Mouse (Mus musculus) liver, embryonic 13.5 days (tissue): Measurements from ENCODE around the gene Jag2. TPM values are rescaled to one million over a fixed set of nuclear protein-coding genes. Genes with fewer than 3 reads are reported as not detected.

Experiments
- ATAC-seq: fragments of 200-750 bp; cut with Nextera tagmentation; 2 replicates; pipeline ENCODE4 v1.8.0; 2017; ENCODE audit warnings: low read depth, mild to moderate bottlenecking, moderate number of reproducible peaks, moderate library complexity
- DNase-seq: peaks from one replicate; pipeline ENCODE4 v3.0.0; 2022
- H3K27ac ChIP-seq: fragments of 300-500 bp; sonication (generic); 2 replicates; pipeline ENCODE4 v1.5.1; 2015; ENCODE audit warnings: moderate library complexity, mild to moderate bottlenecking, inconsistent platforms
- H3K27me3 ChIP-seq: fragments of 300-500 bp; sonication (generic); 2 replicates; pipeline ENCODE4 v1.6.1; 2015; ENCODE audit warnings: mild to moderate bottlenecking, inconsistent platforms
- H3K36me3 ChIP-seq: fragments of 300-500 bp; sonication (generic); 2 replicates; pipeline ENCODE4 v1.6.1; 2015; ENCODE audit warnings: mild to moderate bottlenecking, inconsistent platforms
- H3K4me1 ChIP-seq: fragments of 300-500 bp; sonication (generic); replicated peaks from 2 replicates; pipeline ENCODE4 v1.6.1; 2015; ENCODE audit warnings: inconsistent platforms
- H3K4me2 ChIP-seq: fragments of 300-500 bp; sonication (generic); 2 replicates; pipeline ENCODE4 v1.6.1; 2015; ENCODE audit warnings: inconsistent platforms, mild to moderate bottlenecking, moderate library complexity
- H3K4me3 ChIP-seq: fragments of 300-500 bp; sonication (generic); replicated peaks from 2 replicates; pipeline ENCODE4 v1.5.1; 2015; ENCODE audit warnings: mild to moderate bottlenecking, inconsistent platforms
- H3K9ac ChIP-seq: fragments of 300-500 bp; sonication (generic); 2 replicates; pipeline ENCODE4 v1.6.1; 2015; ENCODE audit warnings: mild to moderate bottlenecking, inconsistent platforms
- H3K9me3 ChIP-seq: fragments of 300-500 bp; sonication (generic); replicated peaks from 2 replicates; pipeline ENCODE4 v1.6.1; 2016; ENCODE audit warnings: inconsistent platforms
- WGBS: fragments of 180-500 bp; shearing (Covaris S2); methylation state at CpG from one replicate; pipeline ENCODE4 v1.1.7; 2015; ENCODE audit not compliant: insufficient replicate concordance; 5-methylcytosine and 5-hydroxymethylcytosine counted together
- polyA plus RNA-seq: library from polyadenylated mRNA; unstranded; fragments of >200 nt; fragmentation: Nextera tagmentation; extraction: Ambion mirVana; gene quantifications from 2 replicates; pipeline ENCODE4 v1.2.1, GENCODE M21; 2015

Gene Jag2
- polyA plus RNA-seq, 1 experiment from 2014 or later = 0.20 TPM

- no peak overlapping the region for H3K27ac ChIP-seq
- ATAC-seq = no peak
- H3K4me2 ChIP-seq = no peak overlapping the region
- peaks cover 22% of the 10 kb centered on the region for H3K27me3 ChIP-seq
- DNase-seq = no peak
- no peaks in the 10 kb centered on the region for H3K9me3 ChIP-seq
- no peak overlapping the region for H3K4me3 ChIP-seq
- WGBS = 47% methylated on average over 4 of the region's 4 CpGs
- H3K36me3 ChIP-seq = no peaks in the 10 kb centered on the region
- H3K9ac ChIP-seq = no peak overlapping the region
- H3K4me1 ChIP-seq = peaks cover 15% of the 10 kb centered on the region; the same call in 1 of the 2 replicates
Observed at GRCm38 (mm10) chr12:112898960-112899359, 30.6 kb downstream of the Jag2 start.

GRCm38 (mm10) chr12:112898351-112898750, 31.2 kb downstream of the Jag2 start:
- Histone ChIP-seq H3K27me3 (peaks cover 24% of the 10 kb centered on the region), H3K4me2 (no peak overlapping the region), H3K9ac (no peak overlapping the region), H3K9me3 (no peaks in the 10 kb centered on the region), H3K4me3 (no peak overlapping the region), H3K27ac (no peak overlapping the region), H3K36me3 (no peaks in the 10 kb centered on the region), H3K4me1 (peaks cover 15% of the 10 kb centered on the region; the same call in 1 of the 2 replicates)
- ATAC-seq (no peak), DNase-seq (no peak)
- WGBS = 64% methylated on average over 12 of the region's 12 CpGs

GRCm38 (mm10) chr12:112897522-112898212, 31.9 kb downstream of the Jag2 start:
- Histone ChIP-seq H3K4me3 (no peak overlapping the region), H3K4me2 (no peak overlapping the region)

GRCm38 (mm10) chr12:112894969-112895368, 34.6 kb downstream of the Jag2 start:
- no peak for ATAC-seq
- 20% methylated on average over 4 of the region's 4 CpGs for WGBS

More at GRCm38 (mm10) chr12:112897522-112898212, 31.9 kb downstream of the Jag2 start:
- no peak for DNase-seq
- Histone ChIP-seq H3K27ac (no peak overlapping the region), H3K9me3 (no peaks in the 10 kb centered on the region), H3K4me1 (peaks cover 15% of the 10 kb centered on the region; the same call in 1 of the 2 replicates), H3K9ac (no peak overlapping the region), H3K27me3 (peaks cover 24% of the 10 kb centered on the region), H3K36me3 (no peaks in the 10 kb centered on the region)
- 0 out of 2 replicates have a peak, but pooled peaks have one; percentile 41 for ATAC-seq
- 13% methylated on average over 16 of the region's 16 CpGs for WGBS

DNA sequence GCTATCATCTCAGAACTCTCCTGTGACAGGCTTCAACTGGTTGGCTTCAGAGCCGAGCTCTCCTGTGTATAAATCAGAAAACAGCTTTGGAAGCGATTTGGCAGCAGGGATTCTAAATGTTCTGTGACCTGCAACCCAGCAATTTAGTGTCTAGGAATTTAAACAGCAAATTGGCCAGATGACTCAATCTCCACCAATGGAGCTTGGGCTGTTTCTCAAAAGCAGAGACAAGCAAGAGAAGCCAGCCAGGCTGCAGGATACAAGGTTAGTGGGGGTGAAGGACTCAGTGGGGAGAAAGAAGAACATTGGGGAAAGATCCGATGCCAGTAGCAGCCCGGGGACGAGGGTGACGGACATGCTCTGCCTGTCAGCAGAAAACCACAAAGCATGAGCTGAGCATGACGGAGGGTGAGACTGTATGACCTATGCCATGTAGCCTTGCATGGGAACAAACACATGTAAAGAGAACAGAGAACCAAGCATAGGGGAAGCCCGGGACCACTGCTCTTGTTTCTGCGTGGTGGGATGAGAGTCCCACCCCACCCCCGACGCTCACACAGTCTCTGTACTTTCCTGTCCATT, 35.2 kb downstream of the Jag2 start:
- Histone ChIP-seq H3K4me1 (peaks cover 15% of the 10 kb centered on the region; the same call in 1 of the 2 replicates), H3K27ac (no peak overlapping the region), H3K4me3 (no peak overlapping the region), H3K36me3 (no peaks in the 10 kb centered on the region), H3K27me3 (peaks cover 24% of the 10 kb centered on the region), H3K9me3 (no peaks in the 10 kb centered on the region), H3K9ac (no peak overlapping the region), H3K4me2 (no peak overlapping the region)
- 24% methylated on average over 11 of the region's 11 CpGs for WGBS
- DNase-seq (no peak), ATAC-seq (no peak)

More at GRCm38 (mm10) chr12:112894969-112895368, 34.6 kb downstream of the Jag2 start:
- Histone ChIP-seq H3K4me2 (no peak overlapping the region), H3K36me3 (no peaks in the 10 kb centered on the region), H3K9ac (no peak overlapping the region), H3K9me3 (no peaks in the 10 kb centered on the region), H3K4me1 (peaks cover 15% of the 10 kb centered on the region; the same call in 1 of the 2 replicates), H3K27me3 (peaks cover 24% of the 10 kb centered on the region), H3K4me3 (no peak overlapping the region), H3K27ac (0 out of 2 replicates have a peak overlapping the region, but pooled peaks have one; percentile 2)
- no peak for DNase-seq

DNA sequence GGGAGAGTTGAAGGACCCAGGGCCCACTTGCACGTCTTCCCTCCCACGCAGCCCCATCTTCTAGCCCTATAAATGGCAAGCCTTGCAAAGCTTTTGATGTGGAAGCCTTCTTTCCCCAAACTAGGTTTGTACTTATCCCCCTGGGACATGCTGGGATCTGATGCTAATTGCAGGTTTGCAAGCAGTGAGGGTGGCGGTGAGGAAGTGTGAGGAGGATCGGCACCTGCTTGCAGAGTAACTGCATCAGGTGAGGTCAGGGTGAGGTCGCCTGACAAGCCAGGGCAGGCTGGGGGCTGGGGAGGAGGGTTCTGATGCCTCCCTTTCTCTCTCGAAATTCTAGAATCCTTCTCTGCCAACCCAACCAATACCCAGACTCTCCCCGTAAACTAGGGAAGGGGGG, 44.1 kb downstream of the Jag2 start:
- Histone ChIP-seq H3K4me1 (no peaks in the 10 kb centered on the region), H3K27ac (no peak overlapping the region), H3K36me3 (no peaks in the 10 kb centered on the region), H3K9ac (no peak overlapping the region), H3K4me2 (no peak overlapping the region), H3K9me3 (no peaks in the 10 kb centered on the region), H3K4me3 (no peak overlapping the region), H3K27me3 (peaks cover 3% of the 10 kb centered on the region; the same call in 1 of the 2 replicates)
- 44% methylated on average over 7 of the region's 7 CpGs for WGBS
- ATAC-seq (no peak), DNase-seq (no peak)

DNA sequence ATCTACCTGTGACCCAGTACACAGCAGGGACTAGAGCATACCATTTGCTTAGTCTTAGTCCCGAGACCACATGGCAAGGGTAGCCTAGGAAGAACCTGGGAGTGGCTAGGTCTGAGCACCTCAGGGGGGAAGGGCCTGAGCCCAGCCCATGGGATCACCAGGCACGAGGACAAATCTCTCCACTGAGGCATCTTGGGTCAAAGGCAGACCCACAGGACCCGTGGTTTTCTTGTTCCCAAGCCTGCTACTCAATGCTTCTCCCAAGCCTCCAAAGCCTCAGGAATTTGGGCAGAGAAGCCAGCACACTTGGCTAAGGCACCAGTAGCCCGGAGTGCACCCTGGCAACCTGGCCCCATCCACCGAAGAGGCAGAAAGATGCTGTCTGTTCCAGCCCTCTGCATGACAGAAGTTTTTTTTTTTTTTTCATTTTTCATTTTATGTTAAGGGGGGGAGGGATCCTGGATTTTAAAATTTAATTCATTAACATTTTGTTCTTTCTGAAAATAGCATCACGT, 48.2 kb downstream of the Jag2 start:
- ATAC-seq (no peak), DNase-seq (no peak)
- H3K27ac ChIP-seq = no peak overlapping the region
- H3K4me1 ChIP-seq = peaks cover 17% of the 10 kb centered on the region
- H3K4me2 ChIP-seq = no peak overlapping the region
- no peak overlapping the region for H3K9ac ChIP-seq
- H3K27me3 ChIP-seq = peaks cover 44% of the 10 kb centered on the region
- no peaks in the 10 kb centered on the region for H3K9me3 ChIP-seq
- WGBS = 48% methylated on average over 6 of the region's 6 CpGs
- no peak overlapping the region for H3K4me3 ChIP-seq
- no peaks in the 10 kb centered on the region for H3K36me3 ChIP-seq

DNA sequence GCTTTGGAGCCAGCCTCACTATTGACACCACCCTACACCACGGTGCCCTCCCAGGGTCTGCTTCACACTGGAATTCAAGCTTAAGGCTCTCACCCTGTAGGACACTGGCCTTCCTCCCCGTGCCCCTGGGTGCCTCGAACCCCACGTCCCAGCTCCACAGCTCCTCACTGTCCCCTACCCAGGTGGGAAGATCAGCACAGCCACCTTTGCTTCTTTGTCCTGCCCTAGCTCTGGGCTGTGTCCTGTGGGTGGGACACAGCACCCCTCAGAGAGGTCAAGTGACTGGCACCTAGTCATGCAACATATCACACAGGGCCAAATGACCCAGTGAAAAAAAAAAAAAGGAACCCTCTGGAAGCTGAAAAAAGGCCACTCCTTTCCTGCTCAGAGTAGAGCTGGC, 48.9 kb downstream of the Jag2 start:
- H3K4me2 ChIP-seq = no peak overlapping the region
- H3K4me1 ChIP-seq = peaks cover 24% of the 10 kb centered on the region
- DNase-seq = no peak
- H3K36me3 ChIP-seq = no peaks in the 10 kb centered on the region
- H3K4me3 ChIP-seq = no peak overlapping the region
- no peak for ATAC-seq
- no peak overlapping the region for H3K27ac ChIP-seq
- no peak overlapping the region for H3K9ac ChIP-seq
- whole genome bisulfite sequencing = 53% methylated on average over 4 of the region's 4 CpGs
- H3K9me3 ChIP-seq = no peaks in the 10 kb centered on the region
- peaks cover 51% of the 10 kb centered on the region for H3K27me3 ChIP-seq

DNA sequence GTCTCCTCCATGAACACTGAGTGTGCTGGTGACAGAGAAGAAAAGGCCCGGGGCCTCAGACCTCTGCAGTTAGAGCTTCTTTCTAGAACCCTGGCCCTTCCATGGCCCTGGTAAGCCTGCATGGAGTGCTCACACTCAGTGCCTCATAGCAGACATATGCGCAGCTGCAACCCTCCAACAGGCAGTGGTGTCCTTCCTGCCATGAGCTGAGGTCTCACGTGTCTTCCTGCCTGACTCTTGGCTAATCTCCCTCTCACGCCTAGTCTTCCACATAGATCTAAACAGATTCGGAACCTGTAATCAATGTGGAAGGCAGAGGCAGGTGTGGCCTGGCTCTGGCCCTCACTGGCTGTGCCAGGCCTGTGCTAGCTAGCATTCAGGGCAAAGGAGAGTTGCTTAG, 49.8 kb downstream of the Jag2 start:
- Histone ChIP-seq H3K4me3 (no peak overlapping the region), H3K9me3 (no peaks in the 10 kb centered on the region), H3K27ac (no peak overlapping the region), H3K4me1 (peaks cover 24% of the 10 kb centered on the region), H3K36me3 (no peaks in the 10 kb centered on the region), H3K4me2 (no peak overlapping the region), H3K9ac (no peak overlapping the region), H3K27me3 (peaks cover 60% of the 10 kb centered on the region)
- DNase-seq (no peak), ATAC-seq (no peak)
- 45% methylated on average over 5 of the region's 5 CpGs for WGBS

DNA sequence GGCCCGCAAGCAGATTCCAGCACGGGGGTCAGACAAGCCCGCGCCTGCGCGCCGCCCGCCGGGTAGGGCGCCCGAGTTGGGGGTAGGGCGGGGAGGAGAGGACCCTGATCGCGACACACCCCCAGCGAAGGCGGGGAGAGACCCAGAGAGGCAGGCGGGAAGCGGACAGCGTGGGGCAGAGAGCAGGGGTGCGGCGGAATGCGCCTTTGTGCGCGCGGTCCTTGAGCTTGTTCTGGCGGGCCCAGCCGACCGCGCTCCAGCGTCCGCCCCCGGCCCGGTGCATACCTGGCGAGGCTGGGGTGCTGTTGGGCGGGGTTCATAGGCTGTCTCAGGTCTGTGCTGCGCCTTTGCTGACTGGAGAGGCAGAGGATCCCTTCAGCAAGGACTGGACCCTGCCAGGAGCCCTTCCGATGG, 52.0 kb downstream of the Jag2 start:
- no peaks in the 10 kb centered on the region for H3K36me3 ChIP-seq
- H3K9me3 ChIP-seq = no peaks in the 10 kb centered on the region
- H3K4me2 ChIP-seq = peak overlapping the region; percentile 50
- DNase-seq (no peak), ATAC-seq (no peak)
- WGBS = 1% methylated on average over 37 of the region's 37 CpGs
- no peak overlapping the region for H3K9ac ChIP-seq
- no peak overlapping the region for H3K27ac ChIP-seq
- peaks cover 78% of the 10 kb centered on the region for H3K27me3 ChIP-seq
- peak overlapping the region; percentile 35 for H3K4me3 ChIP-seq
- H3K4me1 ChIP-seq = peaks cover 24% of the 10 kb centered on the region

GRCm38 (mm10) chr12:112877073-112877576, 52.5 kb downstream of the Jag2 start:
- peak overlapping the region; percentile 35 for H3K4me3 ChIP-seq
- peaks cover 24% of the 10 kb centered on the region for H3K4me1 ChIP-seq
- H3K36me3 ChIP-seq = no peaks in the 10 kb centered on the region
- 5% methylated on average over 17 of the region's 17 CpGs for WGBS
- H3K27me3 ChIP-seq = peaks cover 83% of the 10 kb centered on the region
- ATAC-seq = no peak
- no peaks in the 10 kb centered on the region for H3K9me3 ChIP-seq
- no peak overlapping the region for H3K9ac ChIP-seq
- no peak for DNase-seq
- peak overlapping the region; percentile 50 for H3K4me2 ChIP-seq
- no peak overlapping the region for H3K27ac ChIP-seq
